Mouse (Mus musculus): ENCODE data around the gene Mndal.

- no peak for TF ChIP-seq CTCF (IDR thresholded peaks at IDR 0.05; ENCODE audit: control insufficient read depth, insufficient read depth, insufficient replicate concordance, low read depth, low read length)
- no peak for TF ChIP-seq POLR2A (IDR thresholded peaks at IDR 0.05; ENCODE audit: control insufficient read depth, low read depth, low read length)
These were observed 30.8 kb upstream of the Mndal start for GRCm38 (mm10) chr1:173973111-173973510.

All from testis, adult 2 months (tissue).